Comparison of ENCODE assay signal across 18 mouse cellular contexts in genomic region chr8:8932466-8932865, GRCm38 (mm10).
"Had no signal": no experiment of that assay in that cellular context is flagged by ENCODE, and none has a peak within 500 bp of the region (broad histone marks: within the 10 kb centered on the region; RNA-seq: fewer than 3 reads in every experiment).

No protein-coding gene starts in this region.

- H3K27me3 ChIP-seq: liver, embryonic 15.5 days; lung, embryonic 15.5 days; megakaryocyte, embryonic 14.5 days; neural tube, embryonic 12.5 days; stomach, embryonic 15.5 days had no signal

- H3K36me3 ChIP-seq: liver, embryonic 15.5 days; lung, embryonic 15.5 days; midbrain, embryonic 12.5 days; neural tube, embryonic 12.5 days; stomach, embryonic 15.5 days had no signal

- ATAC-seq: liver, postnatal 0 days; lung, postnatal 0 days had no signal

- H3K9ac ChIP-seq: liver, embryonic 15.5 days; liver, postnatal 0 days; lung, embryonic 15.5 days; midbrain, embryonic 12.5 days; neural tube, embryonic 12.5 days; stomach, embryonic 15.5 days had no signal

- H3K9me3 ChIP-seq: liver, embryonic 15.5 days; lung, embryonic 15.5 days; megakaryocyte, embryonic 14.5 days; midbrain, embryonic 12.5 days; neural tube, embryonic 12.5 days; stomach, embryonic 15.5 days had no signal

- H3K4me1 ChIP-seq: liver, embryonic 15.5 days; lung, embryonic 15.5 days; megakaryocyte, embryonic 14.5 days; neural tube, embryonic 12.5 days; stomach, embryonic 15.5 days had no signal

- DNase-seq: liver, postnatal 0 days; lung, adult 2 months; lung, postnatal 14 days; lung, postnatal 36 days; midbrain, embryonic 14.5 days; right cerebral cortex, postnatal 14 days; thymus, adult 2 months; thymus, postnatal 25 days; thymus, postnatal 4 days had no signal

- H3K4me2 ChIP-seq: liver, embryonic 15.5 days; lung, embryonic 15.5 days; midbrain, embryonic 12.5 days; neural tube, embryonic 12.5 days; stomach, embryonic 15.5 days had no signal

- H3K4me3 ChIP-seq: liver, embryonic 15.5 days; lung, embryonic 15.5 days; megakaryocyte, embryonic 14.5 days; midbrain, embryonic 12.5 days; neural tube, embryonic 12.5 days; stomach, embryonic 15.5 days had no signal

- H3K27ac ChIP-seq: liver, embryonic 15.5 days; lung, embryonic 15.5 days; macrophage; midbrain, embryonic 12.5 days; neural tube, embryonic 12.5 days; stomach, embryonic 15.5 days; stomach, postnatal 0 days had no signal
